Mouse (Mus musculus): Measurements from ENCODE around the gene Gpalpp1.

Gene Gpalpp1

DNA sequence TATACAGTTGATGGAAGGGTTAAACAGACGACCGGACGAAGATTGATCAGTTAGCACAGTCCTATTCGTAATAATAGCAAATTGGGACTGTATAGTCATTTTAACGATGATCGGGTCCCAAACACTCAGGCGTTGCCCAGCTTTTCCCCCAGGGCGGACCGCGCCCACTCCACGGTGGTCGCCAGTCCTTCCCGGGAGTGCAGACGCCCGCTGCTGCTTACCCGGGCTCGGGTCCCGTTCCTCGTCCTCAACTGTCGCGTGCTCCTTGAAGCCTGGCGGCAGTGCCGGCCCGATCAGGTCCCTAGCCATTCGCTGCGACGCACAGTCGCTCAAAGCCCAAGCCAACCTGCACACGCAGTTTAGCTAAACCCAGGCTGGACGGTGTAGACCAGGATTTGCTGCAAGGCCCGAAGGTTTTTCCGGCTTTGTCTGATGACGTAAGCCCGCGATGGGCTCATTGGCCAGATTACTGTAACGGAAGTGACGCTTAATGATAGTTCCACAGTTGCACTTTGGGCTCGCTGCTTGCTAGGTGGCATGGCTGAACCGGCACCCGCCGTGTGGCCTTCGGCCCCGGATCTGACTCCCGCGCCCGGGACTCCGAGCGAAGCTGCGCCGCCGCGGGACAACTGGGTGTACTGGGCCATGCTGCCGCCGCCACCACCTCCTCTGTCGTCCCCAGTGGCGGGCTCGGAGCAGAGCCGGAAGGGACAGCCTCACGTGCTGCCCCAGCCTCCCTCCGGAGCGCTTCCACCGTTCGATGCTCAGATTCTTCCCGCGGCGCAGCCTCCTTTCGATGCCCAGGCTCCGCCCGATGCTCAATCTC, at the start of gene Gpalpp1, which contains the start of gene Nufip1:
Gpalpp1 (minus strand) TSS at position 365 of the 826 bp plus-strand sequence.
Nufip1 (plus strand) TSS at position 496 of the 826 bp plus-strand sequence.
- DNase-seq (ENCODE audit: low spot score) = peak; percentile 92

DNA sequence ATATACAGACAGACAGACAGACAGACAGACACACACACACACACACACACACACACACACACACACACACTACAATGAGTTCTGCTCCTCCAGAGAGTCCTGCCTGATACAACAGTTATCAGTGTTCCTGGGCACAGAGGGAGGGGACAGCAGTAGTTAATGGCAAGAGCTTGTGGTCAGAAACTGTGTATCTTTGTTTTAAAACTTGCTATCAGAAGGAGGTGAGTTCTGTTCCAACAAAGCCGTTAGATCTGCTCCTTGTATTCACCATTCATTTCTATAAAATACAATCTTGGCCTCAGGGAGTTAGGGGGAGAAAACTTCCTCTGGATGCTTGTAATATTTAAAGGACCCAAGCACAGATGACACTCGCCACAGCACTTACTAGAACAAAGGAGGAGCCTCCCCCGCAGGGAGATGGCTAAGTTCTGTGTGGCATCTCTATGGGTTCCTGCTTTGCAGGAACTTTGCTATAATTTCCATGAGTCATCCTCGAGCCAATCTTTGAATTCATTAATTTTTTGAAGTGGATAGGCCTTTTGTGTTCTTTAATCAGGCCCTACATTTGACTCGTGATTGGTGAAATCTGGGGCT, 47.7 kb upstream of the Gpalpp1 start:
- peak; percentile 29 for DNase-seq (ENCODE audit: low spot score)

DNA sequence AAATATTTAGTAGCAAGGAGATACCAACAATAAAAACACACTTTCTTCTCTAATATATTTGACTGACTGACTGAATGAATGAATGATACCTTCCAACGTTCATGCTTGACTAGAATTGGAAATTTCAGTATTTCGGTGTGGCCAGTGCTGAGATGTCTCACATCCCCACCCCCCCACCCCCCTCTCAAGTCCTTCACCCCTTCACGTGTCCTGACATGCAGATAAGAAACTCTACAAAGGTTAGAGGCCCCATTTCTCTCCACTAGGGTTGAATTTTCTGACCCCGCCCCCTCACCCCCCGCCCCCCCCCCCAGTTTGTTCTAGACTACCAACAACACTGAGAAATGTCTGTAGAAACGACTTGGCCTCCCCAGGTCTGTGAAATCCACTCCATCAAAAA, 43.3 kb upstream of the Gpalpp1 start:
- no peak for DNase-seq (ENCODE audit: low spot score)

DNA sequence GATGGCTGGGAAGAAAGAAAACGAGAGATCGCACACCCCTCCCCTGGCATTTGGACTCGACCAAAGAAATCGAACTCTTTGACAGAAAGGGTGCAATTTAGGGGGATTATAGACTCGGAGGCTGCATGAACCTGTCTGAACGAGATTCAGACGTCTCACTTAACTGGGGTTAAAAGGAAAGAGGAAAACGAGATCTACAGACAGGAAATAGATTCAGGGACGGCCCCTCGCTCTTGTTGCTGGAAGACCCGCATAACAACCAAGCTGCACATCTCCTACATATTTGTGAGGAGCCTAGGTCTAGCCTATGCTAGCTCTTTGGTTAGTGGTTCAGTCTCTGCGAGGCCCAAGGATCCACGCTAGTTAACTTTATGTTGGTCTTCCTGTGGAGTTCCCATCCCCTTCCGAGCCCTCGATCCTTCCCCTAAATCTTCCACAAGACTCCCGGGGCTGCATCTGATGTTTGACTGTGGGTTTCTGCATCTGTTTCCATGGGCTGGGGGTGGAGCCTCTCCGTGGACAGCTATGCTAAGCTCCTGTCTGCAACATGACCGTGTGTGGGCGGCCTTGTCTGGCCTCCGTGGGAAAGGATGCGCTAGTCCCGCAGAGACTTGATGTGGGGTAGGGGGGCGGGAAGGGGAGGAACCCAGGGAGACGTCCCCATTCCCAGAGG, 42.6 kb upstream of the Gpalpp1 start:
- no peak for DNase-seq (ENCODE audit: low spot score)

DNA sequence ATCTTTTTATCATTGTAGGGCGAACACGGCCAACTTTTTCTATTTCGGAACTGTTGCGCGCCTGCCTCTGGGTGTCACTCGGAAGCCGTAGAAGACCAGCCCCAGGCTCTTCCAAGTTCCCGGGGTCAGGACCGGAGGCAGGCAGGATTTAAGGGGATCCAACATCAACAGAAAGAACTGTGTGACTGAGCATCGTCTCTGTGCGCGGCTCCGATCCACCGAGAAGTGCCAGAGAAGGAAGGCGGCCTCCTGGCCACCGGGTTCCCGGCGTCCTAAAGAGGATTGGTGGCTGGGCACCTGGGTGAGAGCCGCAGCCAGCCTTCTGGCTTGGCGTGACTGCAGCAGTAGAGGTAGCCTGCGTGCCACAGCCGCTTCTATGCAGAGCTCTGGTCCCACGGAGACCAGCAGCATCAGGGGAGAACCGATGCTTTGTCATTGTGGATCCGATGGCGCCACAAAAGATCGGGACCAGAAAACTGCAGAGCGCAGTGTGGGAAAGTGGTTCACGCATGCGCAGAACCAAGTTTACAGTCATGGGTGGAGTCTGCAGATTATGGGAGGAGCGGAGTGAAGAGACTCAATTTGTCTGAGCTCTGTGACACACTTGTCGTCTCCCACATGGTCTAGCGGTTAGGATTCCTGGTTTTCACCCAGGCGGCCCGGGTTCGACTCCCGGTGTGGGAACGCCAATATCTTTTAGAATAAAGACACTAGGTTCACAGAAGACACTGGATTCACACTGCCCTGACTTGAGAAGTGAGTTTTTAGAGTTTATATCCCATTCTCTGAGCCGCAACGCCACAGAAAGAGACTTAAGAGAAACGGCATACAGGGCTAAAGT, 41.8 kb upstream of the Gpalpp1 start:
- peak; percentile 85 for DNase-seq (ENCODE audit: low spot score)

DNA sequence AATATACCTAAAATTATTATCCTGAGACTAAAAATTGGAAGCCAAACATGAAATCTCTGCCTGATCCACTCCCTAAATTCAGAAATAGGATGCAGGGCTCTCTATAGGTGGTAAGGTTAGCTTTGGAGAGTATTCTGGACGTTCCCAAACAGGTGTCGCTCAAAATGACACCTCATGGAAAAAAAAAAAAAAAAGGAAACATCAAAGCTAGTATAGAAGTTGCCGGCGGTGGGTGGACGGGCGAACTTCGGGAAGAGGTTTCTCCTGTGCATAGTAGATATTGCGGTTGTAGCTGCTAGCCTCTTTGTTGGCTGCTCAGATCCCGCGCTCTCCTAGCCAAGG, 41.2 kb upstream of the Gpalpp1 start:
- no peak for DNase-seq (ENCODE audit: low spot score)

DNA sequence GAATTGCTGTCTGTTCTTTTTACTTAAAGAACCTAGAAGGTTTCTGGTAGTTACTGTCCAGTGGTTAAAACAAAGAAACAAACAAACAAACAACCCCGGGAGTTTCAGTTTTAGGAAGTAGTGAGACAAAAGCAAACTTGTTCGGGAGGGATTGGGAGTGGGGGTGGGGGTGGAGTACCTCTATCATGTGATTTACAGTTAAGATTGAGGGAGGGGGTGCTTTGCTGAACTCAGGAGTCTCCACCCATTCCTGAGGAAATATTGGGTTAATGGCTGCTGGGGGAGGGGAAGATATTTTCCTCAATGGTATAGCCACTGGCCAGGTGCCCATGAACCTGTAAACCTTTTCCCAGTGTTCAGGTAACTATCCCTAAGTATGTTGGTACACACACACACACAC, 40.5 kb upstream of the Gpalpp1 start:
- no peak for DNase-seq (ENCODE audit: low spot score)

DNA sequence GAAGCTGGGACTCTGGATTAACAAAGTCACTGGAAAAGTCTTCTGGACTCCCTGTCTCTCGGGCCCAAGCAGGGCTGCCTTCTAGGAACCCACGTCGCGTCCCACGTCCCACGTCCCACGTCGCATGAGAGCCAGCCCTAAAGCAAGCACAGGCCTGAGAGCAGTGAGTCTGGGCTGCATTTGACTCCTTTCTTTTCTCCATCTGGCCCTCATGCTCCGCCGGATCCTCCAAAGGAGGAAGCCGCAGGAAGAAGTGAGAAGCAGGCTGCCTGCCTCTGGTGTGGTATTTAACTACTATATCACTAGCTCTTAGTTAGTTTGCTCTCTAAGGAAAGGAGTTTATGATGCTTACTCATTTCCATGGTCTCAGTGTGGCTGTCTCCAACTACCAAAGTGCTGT, 39.9 kb upstream of the Gpalpp1 start:
- no peak for DNase-seq (ENCODE audit: low spot score)

DNA sequence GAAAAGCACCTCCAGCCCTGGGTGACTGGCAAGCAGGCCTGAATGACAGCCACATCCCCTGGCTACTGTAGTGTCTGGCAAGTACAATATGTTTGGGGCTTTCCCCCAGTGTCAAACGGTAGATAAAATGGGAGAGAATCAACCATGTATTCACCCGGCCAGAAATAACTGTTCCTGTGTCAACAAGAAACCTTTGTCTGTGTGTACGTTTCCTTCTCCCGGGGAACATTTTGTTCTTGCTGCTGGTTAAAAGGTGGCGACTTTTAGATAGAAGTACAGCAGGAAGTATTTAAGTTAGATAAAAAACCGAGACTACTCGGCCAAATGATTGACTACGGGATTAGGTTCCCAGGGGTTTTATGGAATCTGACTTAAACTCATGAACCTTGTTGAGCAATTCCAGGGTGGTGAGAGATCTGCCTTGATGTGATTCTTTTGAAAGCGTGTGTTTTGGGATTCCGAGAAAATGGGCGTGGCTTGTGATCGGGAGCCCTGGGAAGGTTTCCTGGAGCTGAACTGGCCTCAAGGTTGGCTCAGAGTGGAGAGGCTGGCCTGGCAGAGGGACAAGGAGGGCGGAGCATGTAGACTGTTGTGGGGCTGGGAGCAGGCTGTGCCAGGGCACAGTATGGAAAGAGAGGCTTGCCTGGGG, 39.1 kb upstream of the Gpalpp1 start:
- peak; percentile 83 for DNase-seq (ENCODE audit: low spot score)

DNA sequence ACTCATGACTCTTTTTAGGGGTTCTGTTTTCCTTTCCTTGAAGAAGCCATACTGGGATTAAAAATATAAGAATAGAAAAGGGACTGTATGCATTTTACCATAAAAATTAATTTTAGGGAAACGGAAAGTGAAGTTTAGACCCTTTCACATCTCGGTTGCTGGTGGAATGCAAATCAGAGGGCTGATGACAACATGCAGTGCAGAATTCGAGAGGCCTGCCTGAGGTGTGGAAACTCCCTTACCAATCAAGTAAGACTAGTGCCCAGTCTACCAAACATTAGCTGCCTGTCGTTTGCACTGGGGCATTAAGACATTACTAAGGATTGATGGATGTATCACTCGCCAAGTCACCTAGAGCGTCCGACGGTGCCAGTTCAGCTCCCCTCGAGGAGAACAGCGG, 37.7 kb upstream of the Gpalpp1 start:
- DNase-seq (ENCODE audit: low spot score) = no peak

DNA sequence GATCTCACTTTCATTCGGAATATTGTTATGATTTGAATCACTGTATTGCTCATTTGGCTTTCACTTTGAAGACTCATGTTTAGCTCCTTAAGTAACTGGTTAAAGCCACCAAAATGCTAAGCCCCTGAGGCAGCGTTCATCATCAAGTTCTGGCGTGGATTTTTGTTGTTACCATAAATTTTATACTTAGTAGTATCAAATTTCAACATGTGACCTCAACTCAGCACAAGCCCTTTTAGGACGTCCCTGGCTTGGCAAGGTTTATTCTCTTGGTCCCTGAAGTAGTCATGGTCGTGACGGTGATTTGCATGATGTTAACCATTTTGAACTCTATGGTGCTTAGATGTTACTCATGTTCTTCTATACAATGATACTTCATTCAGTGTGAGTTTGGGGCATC, 36.5 kb upstream of the Gpalpp1 start:
- DNase-seq (ENCODE audit: low spot score) = no peak

DNA sequence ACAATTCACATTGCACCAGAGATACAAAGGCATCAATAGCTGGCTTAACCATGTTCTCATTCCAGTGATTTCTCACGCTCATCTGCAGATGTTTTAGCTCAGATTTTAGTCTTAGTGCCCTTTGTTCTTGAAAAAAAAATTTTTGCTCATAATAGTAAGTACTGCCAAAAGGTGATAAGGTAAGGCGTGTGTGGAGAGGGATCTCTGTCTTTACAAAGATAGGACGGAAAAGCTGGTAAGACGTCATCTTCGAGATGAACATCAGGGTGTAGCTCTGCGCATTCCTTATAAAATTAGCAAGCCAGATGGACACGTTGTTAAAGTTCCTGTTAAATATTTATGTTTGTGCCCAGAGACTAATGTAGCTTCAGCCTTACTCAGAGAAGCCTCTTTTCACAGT, 35.3 kb upstream of the Gpalpp1 start:
- DNase-seq (ENCODE audit: low spot score) = no peak

DNA sequence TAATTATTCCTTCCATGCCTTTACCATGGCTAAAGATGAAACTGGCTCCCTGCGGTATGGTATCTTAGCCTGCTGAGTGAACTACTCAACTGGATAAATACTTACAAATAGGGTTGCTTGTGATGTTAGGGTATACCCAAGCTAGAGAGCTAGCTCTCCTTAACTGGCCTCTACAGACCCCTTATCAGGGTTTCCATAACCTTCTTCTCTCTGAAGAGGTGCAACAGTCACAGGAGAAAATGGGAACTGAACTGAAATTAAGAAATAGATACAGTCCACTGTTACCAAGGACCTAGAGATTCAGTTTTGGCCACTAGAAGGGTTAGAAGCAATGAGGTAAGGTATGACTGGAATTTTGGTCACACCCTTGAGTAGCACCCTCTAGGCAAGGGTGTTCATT, 34.7 kb upstream of the Gpalpp1 start:
- DNase-seq (ENCODE audit: low spot score) = no peak

DNA sequence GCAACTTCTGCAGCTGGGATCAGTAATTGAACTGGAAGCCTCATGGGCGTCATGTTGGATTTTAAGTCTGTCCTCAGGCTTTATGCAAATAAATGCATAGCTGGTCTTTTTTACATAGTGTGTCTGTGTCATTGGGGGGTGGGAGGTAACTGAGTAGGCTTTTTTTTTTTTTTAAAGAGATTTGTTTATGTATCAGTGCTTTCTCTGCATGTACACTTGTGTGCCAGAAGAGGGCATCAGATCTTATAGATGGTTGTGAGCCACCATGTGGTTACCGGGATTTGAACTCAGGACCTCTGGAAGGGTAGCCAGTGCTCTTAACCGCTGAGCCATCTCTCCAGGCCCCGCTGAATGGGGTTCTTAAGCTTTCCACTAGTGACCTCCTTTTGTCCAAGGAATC, 24.4 kb upstream of the Gpalpp1 start:
- no peak for DNase-seq (ENCODE audit: low spot score)

DNA sequence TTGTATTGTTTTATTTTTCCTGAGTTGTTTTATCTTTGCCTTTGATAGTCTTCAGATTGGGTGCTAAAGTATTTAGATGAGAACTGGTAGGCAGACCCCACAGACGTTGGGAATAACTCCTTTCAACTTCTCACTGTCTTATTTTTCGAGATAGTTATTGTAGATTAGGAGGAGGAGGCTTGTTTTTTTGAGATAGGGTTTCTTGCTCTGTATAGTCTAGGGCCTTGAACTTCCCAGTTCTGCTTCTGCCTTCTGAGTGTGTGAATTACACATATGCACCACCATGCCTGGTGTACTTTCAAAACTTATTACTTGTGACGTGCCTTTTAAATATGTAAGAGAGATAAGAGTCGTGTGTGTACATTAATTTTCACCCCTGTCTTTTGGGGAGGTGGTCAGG, 17.6 kb upstream of the Gpalpp1 start:
- DNase-seq (ENCODE audit: low spot score) = no peak

DNA sequence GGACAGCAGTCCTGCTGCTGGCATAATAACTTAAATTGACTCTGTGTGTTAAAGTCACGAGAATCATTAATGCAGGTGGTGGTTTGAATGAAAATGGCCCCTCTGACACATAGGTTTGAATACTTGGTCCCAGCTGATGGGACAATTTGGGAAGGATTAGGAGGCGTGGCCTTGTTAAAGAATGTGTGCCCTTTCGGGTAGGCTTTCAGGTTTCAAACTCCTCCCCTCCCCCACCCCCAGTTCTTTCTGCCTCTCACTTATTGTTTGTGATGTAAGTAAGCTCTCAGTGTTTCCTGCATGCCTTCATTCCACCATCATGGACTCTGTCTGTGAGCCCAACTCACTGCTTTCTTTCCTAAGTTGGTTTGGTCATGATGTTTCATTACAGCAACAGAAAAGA, 16.8 kb upstream of the Gpalpp1 start:
- DNase-seq (ENCODE audit: low spot score) = no peak

DNA sequence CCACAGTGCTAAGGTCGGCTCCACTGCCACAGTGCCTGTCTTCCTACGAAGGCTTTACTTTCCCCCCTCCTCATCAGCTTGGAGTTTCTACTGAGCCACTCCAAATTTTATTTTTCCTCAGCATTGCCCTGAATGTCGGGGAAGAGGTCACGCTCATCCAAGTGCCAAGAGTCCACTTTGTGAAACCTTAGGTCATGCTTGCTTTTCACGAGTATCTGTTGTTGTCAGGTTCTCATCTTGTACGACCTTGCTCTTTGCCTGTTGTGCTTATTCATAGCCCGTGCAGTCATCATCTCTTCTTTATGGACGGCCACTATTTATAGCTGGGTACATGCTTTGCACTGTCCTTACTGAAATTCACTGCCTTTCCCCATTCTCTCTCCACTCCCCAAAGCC, 12.1 kb upstream of the Gpalpp1 start:
- no peak for DNase-seq (ENCODE audit: low spot score)

DNA sequence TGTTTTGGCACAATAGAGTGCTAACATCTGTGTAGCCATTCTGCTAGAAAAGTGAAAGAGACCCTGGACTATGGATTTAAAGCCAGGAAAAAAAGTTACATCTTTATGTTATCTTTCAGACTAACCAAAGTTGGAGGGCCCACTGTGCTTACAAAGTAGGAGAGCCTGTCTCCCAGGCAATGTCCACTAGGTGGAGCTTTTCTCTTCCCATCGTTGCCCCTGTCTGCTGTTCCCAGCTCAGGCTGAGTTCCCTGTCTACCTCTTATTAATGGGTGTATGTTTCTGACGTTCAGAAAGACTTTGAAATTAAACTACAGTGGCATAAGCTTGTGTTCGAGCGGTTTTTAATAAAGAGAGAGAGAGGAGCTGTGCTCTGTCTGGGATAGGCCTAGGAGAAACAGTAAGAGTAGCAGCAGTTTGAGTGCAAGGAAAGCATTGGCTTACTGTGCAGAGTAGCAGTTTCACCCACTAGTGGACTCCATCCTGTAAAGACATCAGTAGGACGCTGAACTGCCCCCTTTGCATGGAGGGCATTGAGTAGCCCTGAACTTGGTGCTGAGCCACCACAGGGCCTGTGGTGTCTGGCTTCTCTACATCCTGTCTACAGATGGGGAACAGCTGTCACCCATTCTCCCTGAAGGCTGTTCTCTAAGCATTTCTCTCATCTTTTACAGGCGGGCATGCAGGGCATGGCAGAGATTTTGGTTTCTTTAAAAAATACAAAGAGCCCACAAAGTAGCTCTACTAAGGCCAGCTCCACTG, 11.5 kb upstream of the Gpalpp1 start:
- no peak for DNase-seq (ENCODE audit: low spot score)

DNA sequence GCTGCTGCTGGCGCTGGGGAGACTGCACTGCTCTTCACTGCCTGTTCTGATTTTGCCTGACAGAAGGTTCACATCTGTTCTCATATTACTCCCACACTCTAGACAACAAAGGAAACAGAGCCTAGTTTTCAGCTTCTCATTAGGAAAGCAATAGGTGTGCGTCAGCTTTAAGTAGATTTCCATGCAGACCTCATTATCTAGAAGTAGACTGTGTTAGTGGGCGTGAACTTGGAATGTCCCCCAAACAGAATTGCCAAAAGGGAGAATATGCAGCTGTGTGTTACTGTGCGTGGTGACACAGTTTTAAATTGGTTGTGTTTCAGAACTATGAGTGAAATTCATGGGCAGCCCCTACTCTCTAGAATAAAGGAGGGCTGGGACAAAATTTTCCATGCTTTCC, 9.9 kb upstream of the Gpalpp1 start:
- no peak for DNase-seq (ENCODE audit: low spot score)

DNA sequence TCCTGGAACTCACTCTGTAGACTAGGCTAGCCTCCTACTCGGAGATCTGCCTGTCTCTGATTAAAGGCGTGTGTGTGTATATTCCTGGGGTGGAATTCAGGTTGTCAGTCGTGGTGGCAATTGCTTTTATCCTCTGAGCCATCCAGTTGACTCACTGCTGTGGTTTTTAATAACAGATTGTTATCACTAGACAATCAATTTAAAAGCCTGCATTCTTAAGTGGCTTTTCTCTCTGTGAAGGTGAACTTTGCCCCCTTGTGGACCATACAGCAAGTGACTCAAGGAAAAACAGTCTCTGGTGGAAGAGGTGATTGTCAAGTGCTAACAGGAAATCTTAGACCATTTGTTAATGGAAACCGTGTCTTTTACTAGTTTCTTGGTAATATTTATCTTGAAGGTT, 8.4 kb upstream of the Gpalpp1 start:
- DNase-seq (ENCODE audit: low spot score) = no peak

DNA sequence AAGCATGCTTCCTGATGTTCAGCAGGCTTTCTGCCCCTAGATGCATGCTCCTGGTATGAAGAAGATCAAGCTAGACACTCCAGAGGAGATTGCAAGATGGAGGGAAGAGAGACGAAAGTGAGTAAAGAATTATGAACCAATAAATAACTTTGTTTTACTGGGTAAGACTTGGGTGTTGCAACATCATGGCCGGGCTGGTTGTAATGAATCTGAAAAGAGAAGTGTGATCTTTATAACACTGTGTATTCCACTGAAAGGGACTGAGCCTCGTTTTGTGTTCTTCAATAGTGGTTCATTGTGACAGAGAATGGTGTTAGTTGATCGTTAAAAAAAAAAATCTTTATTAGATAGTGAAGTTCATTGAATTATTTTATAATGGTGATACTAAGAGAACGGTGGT, 5.2 kb upstream of the Gpalpp1 start:
- no peak for DNase-seq (ENCODE audit: low spot score)
